Mouse (Mus musculus): ENCODE measurements around the gene Pla2g4b.

Pla2g4b gene

DNA sequence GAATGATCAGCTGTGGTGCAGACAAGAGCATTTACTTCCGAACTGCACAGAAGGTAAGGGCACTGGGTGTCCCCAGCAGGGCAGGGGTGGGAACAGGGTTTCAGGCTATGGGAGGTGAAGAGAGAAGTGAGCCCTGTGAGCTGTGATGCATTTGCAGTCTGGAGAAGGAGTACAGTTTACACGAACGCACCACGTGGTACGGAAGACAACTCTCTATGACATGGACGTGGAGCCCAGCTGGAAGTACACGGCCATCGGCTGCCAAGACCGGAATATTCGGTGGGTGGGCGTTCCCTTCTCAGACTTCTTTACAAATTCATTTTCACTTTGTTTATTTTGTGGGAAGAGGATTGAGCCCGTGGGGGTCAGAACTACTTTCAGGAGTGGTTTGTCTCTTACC is 15.6 kb upstream of the Pla2g4b start:
- no peak for DNase-seq

DNA sequence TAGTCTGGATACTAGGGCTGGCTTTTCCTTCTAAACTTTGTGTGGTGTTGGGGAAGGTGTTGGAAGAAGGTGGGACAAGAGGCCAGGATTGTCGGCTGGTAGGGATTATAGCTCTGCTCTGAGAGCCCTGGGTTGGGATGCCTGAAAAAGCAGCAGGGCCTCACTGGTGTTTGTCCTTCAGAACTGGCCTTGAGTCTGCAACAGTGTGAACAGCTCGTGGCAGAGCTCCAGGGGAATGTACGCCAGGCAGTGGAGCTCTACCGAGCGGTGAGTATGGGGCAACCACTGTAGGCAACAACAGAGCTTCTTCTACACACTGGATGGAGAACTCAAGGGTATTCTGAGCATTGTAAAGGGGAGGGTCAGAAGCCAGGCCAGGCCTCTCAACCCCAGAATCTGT is 8.9 kb upstream of the Pla2g4b start:
- DNase-seq: no peak

DNA sequence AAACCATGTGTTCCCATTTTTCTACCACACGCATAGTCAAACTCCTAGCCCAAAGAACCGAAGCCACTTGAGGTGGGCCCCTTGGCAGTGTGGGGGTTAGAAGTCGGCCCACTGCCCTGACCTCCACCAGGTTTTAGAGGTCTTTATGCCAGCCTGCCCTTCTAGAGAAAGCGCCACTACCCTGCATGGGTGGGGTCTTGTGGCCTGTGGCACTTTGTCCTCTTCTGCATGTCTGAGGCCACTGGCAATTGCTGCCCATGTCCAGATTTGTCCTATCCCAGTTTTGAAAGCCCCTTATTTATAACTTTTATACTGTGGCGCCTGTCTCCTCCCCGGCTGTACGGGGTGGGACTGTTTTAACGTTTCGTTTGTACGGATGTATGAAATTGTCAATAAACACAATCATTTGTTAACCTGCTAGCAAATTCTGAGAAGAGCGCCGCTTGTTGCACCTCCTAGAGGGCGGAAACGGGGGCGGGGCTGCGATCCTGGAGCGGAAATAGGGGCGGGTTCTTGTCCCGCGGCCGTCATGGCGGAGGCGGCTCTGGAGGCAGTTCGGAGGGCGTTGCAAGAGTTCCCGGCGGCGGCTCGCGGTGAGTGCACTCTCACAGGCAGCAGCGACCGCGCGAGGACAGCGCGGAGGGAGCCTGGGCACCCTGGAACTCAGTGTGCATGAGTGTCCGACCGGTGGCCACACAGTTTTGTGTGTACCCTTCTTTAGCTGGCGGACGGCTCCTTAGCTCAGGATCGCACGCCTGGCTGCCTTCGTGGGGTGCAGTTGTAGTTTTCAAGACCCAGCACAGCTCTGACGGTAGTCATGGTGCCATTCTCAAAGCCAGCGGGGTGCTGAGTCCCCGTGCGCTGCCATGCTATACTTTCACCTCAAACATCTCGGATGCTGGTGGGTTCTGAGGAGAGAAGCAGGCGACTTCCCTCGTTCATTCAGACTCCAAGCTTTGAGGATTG is 6.0 kb upstream of the Pla2g4b start, which contains the start of the genes Jmjd7 and Gm28042:
Gene Jmjd7, plus strand, starts transcription at position 500 of the 966 bp plus-strand sequence.
Gene Gm28042, plus strand, starts transcription at position 510 of the 966 bp plus-strand sequence.
- peak; percentile 86 for DNase-seq

DNA sequence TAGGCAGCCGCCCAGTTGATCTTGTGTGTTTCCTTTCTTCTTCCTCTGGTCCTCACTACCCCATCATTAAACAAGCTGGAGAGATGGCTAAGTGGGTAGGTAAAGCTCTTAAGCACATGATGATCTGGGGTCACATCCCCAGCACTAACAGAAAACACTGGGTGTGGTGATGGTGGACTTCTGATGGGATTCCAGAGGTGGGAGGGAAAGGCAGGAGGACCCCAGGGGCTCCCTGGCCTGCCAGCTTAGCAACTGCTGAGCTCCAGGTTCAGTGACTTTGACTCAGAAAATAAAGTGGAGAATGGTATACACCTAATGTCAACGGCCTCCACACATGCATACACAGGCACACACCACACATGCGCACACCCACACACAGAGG is 5.3 kb upstream of the Pla2g4b start:
- DNase-seq: no peak

DNA sequence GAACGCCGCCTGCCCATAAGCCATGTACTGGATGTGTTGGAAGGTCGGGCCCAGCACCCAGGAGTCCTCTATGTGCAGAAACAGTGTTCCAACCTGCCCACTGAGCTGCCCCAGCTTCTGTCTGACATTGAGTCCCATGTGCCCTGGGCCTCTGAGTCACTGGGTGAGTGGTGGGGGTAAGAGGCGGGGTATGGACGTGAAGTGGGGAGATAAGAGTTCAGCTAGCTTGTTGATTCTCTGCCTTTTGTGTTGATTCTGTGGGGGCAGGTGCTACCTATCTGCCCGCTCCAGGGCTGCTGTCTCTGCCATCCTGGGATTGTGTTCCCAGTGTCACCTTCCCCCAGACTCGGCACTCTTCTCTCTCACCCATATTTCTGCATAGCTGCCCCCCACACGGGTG is 2.8 kb upstream of the Pla2g4b start:
- no peak for DNase-seq

DNA sequence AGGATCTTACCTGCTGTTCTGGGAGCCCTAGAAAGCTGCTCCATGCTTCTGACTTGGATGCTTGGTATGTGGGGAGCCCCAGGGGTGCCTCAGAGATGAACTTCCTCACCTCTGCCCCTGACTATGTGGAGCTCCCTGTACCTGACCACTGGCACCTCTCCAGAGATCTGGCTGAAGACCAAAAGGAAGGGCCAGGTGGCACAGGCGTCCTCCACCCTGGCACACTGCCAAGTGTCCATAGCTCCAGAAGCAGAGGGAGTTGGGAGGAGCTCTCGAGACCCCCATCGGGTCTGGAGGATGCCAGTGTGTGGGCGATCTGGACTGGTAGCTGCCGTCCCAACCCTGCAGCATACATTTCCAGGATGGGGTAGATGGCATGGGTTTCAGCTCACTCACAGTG is 509 bp downstream of the Pla2g4b start:
- peak; percentile 51 for DNase-seq

DNA sequence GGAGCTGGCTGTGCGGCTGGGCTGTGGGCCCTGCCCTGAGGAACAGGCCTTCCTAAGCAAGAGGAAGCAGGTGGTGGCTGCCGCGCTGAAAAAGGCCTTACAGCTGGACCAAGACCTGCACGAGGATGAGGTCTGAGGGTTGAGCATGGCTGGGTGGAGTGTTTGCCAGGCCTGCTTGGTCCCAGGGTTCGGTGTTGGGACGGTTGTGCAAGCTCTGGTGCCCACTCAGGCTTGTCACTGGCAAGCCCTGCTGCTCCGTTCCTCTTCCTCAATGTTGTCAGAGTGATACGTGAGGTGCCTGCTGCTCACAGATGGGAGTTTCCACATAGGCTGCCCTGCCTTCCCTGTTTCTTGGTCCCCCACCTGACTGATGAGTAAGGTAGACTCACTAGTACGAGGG is 4.5 kb downstream of the Pla2g4b start:
- DNase-seq: no peak

DNA sequence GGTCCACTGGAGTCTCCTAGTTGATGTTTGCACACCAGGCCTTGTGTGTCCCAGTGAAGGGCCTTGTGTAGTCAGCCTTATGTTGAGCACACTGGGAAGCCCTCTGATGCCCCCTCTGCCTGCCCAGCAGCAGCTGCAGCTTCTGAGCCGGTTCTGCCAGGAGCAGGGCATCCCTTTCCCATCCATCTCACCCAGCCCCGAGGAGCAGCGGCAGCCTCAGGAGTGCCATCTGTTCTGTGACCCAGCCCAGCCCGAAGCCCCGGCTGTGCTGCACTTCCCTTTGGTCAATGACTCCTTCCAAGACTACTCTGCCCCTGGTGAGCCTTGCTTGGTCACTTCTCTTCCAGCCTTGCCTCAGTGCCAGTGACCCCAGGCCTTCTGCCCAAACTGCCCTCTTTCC is 7.8 kb downstream of the Pla2g4b start:
- DNase-seq: no peak

DNA sequence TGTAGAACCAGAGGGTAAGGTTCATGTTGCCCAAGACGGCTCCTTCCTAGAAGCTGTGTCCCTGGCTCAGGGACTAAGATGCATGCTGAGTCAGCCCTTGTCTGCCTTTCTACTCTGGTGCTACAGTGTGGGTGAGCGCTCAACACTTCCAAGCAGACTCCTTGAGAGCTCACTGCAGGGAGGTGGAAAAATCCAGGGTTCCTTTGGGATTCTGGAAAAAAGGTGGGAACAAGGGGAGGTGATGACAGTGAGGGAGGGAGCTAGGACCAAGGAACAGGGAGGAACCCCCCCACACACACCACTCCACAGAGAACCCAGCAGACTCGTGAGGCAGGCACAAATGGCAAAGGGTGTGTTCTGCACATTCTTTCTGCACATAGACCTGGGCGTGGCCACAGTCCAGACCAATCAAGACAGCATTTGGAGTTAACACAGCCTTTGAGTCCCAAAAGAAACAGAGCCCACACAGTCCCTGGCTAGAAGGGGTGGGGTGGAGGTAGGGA is 10.9 kb downstream of the Pla2g4b start:
- DNase-seq: no peak

DNA sequence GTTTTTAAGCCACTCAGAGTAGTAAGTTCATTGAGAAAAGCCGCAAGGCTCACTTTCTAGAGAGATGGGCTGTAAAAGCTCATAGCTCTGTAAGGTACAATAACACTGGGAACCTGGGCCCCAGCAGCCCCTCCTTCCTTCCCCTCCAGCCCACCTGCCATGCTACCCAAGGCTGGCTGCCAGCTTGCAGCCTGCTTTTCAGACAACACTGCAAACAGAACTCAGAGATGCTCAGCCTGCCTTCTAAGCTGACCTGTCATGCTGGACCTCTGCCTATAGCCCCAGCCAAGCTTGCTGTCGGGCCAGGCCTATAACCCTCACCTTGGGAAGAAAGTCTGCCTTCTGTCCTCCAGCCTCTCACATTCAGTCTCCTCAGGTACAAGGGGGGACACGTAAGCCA is 11.5 kb downstream of the Pla2g4b start:
- no peak for DNase-seq

DNA sequence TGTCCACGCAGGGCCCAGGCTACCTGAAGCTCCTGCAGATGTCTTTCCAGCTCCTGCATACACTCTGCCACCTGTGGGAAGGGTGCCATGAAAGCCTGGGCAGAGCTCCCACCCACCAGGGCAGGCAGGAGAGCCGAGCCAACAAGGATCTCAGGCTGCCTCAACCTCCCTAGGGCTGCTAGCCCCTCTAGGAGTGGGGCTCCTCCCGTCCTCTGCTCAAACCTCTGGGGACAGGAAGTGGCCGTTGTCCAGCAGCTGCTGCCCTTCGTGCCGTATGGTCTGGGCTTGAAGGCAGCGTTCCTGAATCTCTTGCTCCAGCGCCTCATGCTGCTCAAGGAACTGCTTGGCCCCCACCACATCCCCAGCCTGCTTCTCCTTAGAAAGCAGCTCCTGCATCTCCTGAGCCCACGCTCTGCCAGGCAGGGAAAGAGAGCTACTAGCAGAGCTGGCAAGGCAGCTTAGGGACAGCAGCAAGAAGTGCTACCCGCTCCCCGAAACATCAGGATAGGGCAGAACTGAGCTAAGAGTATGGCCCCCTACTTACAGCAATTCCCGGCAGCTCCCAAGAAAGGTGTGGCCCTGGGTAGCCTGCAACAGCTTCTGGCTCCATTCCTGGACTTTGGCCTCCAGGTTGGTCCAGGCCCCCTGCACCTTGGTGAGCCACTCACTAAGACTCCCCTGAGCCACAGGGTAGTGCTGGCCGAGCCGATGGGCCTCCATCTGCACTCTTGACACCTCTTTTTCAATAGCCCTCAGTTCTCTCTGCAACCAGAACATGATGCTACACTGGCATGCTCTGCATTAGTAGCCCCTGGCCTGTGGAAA is 13.5 kb downstream of the Pla2g4b start:
- DNase-seq: no peak

DNA sequence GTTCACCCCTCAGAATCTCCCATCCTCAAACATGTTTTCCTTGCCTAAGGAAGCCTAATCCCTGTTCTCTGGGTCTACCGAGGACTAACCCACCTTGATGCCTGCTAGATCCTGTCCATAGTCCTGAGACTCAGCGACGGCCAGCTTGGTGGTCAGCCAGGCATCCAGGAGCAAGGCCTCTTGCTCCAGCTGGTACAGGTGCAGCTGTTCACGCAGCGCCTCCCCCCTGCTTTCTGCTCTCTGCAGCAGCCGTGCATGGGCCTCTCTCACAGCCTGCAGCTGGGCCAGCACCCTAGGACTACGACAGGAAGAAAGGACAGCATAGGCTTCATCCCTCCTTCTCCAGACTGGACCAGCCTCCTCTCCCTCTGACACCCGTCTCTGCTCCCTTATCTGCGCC is 15.0 kb downstream of the Pla2g4b start:
- DNase-seq: no peak

DNA sequence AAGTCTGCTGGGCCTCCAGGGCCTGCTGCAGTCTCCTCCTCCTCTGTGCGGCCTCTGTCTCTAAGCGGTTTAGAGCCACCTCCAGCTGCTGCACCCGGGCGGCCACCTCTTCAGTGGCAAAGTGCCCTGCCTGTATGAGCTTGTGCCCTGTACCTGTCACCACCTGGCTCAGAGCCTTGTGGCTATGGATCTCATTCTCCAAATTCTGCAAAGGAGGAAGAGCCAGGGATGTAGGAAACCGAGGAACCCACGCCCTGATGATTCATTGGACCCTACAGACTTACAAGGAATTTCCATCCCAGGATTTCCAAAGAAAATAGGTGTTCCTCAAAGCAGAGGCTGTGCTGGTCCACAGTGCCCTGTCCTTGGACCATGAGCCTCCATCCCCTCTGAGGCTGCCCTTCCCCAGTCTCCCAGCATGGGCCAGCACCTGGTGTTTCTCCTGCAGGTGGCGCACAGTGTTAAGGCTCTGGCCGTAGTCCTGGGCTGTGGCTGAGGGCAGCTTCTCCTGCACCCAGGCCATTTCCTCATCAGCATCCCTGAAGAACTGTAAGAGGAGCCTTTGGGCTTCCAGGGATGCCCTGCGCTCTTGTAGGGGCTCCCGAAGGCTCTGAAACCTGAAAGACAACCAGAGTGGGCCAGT is 16.5 kb downstream of the Pla2g4b start:
- no peak for DNase-seq

DNA sequence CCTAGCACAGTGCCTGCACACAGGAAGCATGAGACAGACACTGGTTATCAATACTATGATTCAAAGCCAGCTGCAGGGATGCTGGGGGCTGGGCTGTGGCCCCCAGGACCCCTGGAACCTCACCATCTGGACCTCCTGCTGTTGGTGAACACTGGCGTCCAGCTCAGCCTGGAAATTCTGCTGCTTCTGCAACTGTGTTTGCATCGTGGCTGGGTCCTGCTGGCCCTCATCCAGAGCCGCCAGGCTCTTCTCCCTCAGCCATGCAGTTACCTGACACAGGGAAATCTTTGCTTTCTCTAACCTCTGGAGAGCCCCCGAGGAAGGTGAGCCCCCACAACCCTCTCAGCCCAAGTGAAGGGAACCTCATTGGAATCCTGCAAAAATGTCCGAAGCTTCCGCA is 18.2 kb downstream of the Pla2g4b start:
- DNase-seq: no peak

DNA sequence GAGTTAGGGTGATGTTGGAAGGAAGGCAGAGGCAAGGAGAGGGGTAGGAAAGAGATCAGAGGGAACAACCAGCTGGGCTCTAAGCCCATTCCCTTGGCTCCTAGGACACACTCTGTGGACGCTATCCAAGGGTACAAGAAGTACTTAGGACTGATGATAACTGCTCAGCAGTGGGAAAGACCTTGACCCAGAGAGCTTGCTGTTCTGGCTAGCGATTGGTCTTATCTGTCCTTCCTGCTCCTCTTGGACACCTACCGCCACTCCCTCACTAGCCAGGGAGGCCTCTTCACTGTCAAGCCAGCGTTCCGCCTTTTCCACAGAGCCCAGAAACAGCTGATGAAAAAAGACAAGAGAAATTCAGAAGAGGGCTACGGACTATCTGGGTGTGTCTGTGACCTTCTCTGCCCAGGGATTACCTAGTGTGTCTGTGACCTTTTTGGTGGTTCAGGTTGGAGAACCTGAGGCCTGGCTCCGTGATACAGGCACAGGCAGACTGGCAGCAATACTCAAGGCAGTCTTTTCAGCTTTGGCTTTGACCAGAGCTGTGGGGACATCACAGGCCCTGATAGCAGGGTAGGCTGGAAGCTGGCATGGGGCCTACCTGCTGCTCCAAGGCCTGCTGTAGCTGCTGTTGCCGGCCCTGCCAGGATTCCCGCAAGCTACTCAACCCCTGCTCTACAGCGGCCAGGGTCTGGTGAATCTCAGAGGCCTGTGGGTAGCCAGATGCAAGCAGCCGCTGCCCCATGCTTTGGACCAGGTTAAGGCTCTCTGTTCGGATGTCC is 21.7 kb downstream of the Pla2g4b start:
- no peak for DNase-seq

DNA sequence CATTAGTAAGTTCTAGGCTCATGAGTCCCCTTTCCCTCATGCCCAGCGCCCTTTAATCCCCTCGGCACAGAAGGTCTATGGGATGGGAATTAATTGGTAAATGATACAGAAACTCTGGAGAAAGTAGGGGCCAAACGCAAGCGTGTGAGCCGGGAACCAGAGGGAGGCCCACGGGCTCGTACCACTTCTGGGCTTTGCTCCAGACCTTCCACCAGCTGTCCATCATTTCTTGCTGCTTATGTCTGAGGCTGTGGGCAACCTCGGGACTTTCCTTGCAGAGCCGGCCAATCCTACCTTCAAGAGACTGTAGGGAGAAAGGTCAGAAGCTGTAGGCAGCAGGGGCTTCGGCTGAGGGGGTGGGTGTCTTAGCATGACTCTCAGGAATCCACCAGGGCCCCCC is 22.7 kb downstream of the Pla2g4b start:
- no peak for DNase-seq

DNA sequence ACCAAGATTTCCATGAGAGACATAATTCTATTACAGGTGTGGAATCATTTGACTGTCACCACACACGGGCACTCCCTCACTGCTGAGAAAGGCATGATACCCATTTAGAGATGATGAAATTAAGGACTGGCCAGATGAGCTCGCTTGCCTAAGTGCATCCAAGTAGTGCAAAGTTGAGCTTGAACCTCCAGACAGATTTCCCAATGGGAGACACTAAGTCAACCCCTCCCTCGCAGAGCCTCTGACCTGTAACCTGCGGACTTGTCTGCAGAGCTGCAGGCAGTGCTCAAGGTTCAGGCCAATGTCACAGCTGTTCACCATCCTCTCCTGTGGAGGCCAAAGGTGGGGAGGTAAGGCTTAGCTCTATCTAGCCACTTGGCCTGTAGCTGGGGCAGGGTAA is 25.6 kb downstream of the Pla2g4b start:
- no peak for DNase-seq

DNA sequence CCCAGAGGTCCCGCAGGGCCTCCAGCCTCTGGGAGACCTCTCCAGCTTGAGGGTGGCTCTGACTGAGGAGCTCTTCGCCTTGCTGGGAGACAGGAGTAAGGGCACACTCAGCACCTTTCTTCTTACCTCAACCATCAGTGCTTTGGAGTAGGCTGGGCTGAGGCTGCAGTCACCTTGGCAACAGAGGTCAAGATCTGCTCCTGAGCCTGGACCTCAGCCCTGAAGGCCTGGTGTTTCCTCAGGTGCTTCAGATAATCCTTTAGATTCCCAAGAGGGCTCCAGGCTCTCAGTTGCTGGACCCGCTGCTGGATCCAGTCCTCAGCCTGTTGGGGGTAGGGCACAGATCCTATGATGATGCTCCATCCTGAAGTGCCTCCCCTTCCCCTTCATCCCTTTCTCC is 26.2 kb downstream of the Pla2g4b start:
- no peak for DNase-seq

DNA sequence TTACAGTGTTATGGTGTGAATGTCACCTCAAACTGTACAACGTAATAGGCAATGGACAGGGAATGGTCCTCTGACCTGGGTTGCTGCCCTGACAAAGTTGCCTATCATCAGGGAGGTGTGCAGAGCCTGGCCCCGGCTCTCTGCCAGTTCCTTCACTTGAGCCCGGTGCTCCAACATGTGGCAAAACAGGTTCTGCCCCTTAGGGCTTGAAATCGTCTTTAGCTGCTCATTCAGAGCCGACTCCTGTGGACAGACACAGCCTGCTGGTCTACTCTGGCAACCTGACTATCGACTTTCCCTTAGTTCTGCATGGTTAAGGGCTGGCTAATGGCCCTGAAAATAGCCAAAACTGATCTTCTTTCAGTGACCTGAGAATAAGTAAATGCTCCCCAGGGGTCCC is 27.0 kb downstream of the Pla2g4b start:
- no peak for DNase-seq

DNA sequence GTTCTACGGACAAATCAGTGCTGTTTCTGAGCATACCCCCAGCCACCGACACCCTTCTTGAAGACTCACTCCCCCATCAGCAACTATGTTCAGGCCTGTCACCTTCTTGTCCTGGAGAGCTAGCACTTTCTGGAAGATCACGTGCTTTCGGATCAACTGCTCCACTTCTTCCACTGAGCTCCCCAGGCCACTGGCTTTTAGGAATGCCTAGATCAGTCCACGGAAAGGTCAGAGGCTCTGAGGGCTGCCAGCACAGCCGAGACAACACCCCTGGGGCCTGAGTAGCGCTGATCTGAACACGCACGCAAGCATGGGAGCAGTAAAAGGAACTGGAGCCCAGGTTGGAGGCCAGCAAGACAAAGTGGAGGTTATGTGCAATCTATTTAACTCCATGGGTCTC is 27.4 kb downstream of the Pla2g4b start:
- no peak for DNase-seq

DNA sequence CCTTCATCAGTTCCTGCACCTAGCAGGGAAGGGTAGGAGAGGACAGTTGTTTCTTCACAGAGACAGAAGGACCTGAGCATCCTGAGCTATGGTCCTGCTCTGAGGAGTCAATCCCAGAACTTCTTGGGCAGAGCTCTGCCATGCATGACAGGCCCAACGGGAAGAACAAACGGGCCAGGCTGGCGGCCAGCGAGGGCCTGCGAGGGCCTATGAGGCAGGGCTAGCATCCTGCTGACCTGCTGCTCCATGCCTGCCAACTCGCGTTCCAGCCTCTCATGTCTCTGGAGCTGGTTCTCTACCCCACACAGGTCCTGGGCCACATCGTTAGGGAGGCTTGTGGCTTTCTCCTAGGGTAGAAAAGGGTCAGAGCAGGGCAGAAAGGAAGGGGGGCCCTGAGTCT is 29.0 kb downstream of the Pla2g4b start:
- no peak for DNase-seq

DNA sequence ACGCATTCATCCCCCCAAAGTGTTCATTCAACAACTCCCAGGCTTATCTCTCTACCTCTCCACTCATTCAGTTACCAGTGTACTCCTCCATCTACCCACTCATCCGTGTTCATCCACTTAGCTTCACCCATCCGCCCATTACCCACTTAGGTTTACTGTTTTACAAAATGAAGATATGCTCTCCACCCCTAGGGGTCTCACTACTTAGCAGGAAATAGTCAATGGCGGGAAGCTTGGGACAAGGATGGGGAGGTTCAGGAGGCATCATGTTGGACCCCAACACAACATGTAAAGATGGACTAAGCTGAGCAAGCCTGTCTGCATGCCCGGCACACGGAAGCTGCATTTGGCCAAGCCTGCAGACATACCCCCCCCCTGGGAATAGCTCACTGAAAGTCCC is 31.4 kb downstream of the Pla2g4b start:
- DNase-seq: no peak

All from cerebellum, adult 11-12 months (tissue).